Comparison of ENCODE assay signal across 16 mouse cellular contexts in genomic region chr14:21534066-21534465, GRCm38 (mm10). TPM values are rescaled to one million over a fixed set of nuclear protein-coding genes. Genes with fewer than 3 reads are reported as not detected.
DNase-seq lines count a peak whose midpoint lies in the region; ATAC-seq and TF ChIP-seq lines count a peak whose summit lies in the region.
"Had no signal": no experiment of that assay in that cellular context is flagged by ENCODE, and none has a peak within 500 bp of the region (broad histone marks: within the 10 kb centered on the region; RNA-seq: fewer than 3 reads in every experiment).

No protein-coding gene starts in this region.

- peaks cover 7% of the 10 kb centered on the region for H3K79me2 ChIP-seq in CH12.LX (replicated peaks; ENCODE audit: control insufficient read depth, extremely low read depth, insufficient read depth, poor library complexity, severe bottlenecking)

- no peak for ATAC-seq in heart, postnatal 0 days (ENCODE audit: insufficient read depth, low read depth)
- ATAC-seq in forebrain, embryonic 13.5 days: peak; percentile 76
- ATAC-seq in midbrain, embryonic 11.5 days (ENCODE audit: low FRiP score): no peak
- ATAC-seq: intestine, postnatal 0 days had no signal

- intact Hi-C loops in heart, postnatal 14 days (cut with DNase I): no loop called here

- DNase-seq in heart, postnatal 0 days (ENCODE audit: low spot score): no peak
- no peak for DNase-seq in heart, postnatal 4 days
- DNase-seq in CH12.LX (ENCODE audit: extremely low read depth): no peak
- no peak for DNase-seq in midbrain, embryonic 11.5 days (ENCODE audit: low spot score, missing footprints)
- DNase-seq in testis, postnatal 14 days (ENCODE audit: low spot score): no peak
- DNase-seq in lung, postnatal 25 days (ENCODE audit: low spot score): no peak
- no peak for DNase-seq in heart, postnatal 14 days
- DNase-seq: cerebellum, adult 18-20 months; heart, adult 2 months; kidney, postnatal 25 days; lung, postnatal 36 days; thymus, postnatal 4 days had no signal

- no peak for TF ChIP-seq POLR2A in CH12.LX (IDR thresholded peaks at IDR 0.05; ENCODE audit: low read depth, low read length)

- 0 out of 2 replicates have a peak overlapping the region, but pooled peaks have one; percentile 5 for H3K27ac ChIP-seq in heart, postnatal 0 days (ENCODE audit: low read depth)
- H3K27ac ChIP-seq in CH12.LX (ENCODE audit: insufficient read depth, low read depth): no peak overlapping the region
- peak overlapping the region; percentile 75 for H3K27ac ChIP-seq in forebrain, embryonic 13.5 days
- peak overlapping the region; percentile 40; the same call in 1 of the 2 replicates for H3K27ac ChIP-seq in midbrain, embryonic 11.5 days (ENCODE audit: low read depth, low read length)
- H3K27ac ChIP-seq: heart, adult 2 months; limb, embryonic 12.5 days; liver, embryonic 14.5 days had no signal

- no peaks in the 10 kb centered on the region for H3K9me3 ChIP-seq in heart, postnatal 0 days (replicated peaks; ENCODE audit: control insufficient read depth, low read length)
- no peaks in the 10 kb centered on the region for H3K9me3 ChIP-seq in CH12.LX (replicated peaks; ENCODE audit: low read length)
- H3K9me3 ChIP-seq in forebrain, embryonic 13.5 days (replicated peaks): no peaks in the 10 kb centered on the region
- H3K9me3 ChIP-seq in midbrain, embryonic 11.5 days (ENCODE audit: control insufficient read depth, low read length): no peaks in the 10 kb centered on the region
- H3K9me3 ChIP-seq: limb, embryonic 12.5 days had no signal

- H3K4me3 ChIP-seq in heart, postnatal 0 days (ENCODE audit: low read depth, low read length): no peak overlapping the region
- no peak overlapping the region for H3K4me3 ChIP-seq in CH12.LX (replicated peaks in 1 of 3; ENCODE audit: low read depth in 2 of 3, low read length in 2 of 3, poor library complexity in 1 of 3)
- no peak overlapping the region for H3K4me3 ChIP-seq in forebrain, embryonic 13.5 days
- H3K4me3 ChIP-seq in midbrain, embryonic 11.5 days (ENCODE audit: low read depth, low read length): no peak overlapping the region
- H3K4me3 ChIP-seq: heart, adult 2 months; limb, embryonic 12.5 days had no signal

- H3K4me2 ChIP-seq in heart, postnatal 0 days (ENCODE audit: low read depth, low read length): no peak overlapping the region
- H3K4me2 ChIP-seq in CH12.LX (ENCODE audit: insufficient read depth, low read depth, poor library complexity, severe bottlenecking): peak overlapping the region; percentile 46; the same call in 1 of the 2 replicates
- H3K4me2 ChIP-seq in forebrain, embryonic 13.5 days: peak overlapping the region; percentile 24
- H3K4me2 ChIP-seq in midbrain, embryonic 11.5 days: no peak overlapping the region
- H3K4me2 ChIP-seq: limb, embryonic 12.5 days had no signal

- H3K9ac ChIP-seq in heart, postnatal 0 days (replicated peaks; ENCODE audit: low read depth, low read length): no peak overlapping the region
- no peak overlapping the region for H3K9ac ChIP-seq in CH12.LX (ENCODE audit: insufficient read depth, low read depth)
- H3K9ac ChIP-seq in forebrain, embryonic 13.5 days: no peak overlapping the region
- H3K9ac ChIP-seq in midbrain, embryonic 11.5 days (ENCODE audit: low read length): no peak overlapping the region
- H3K9ac ChIP-seq: limb, embryonic 12.5 days; liver, embryonic 14.5 days had no signal

- in situ Hi-C loops in CH12.LX (cut with MboI; ENCODE audit: low pct_ligation_motif_present, low pct_unique_long_range_greater_than_20kb, low sequenced_read_pairs): loop anchor here (10.0 kb wide), 1 partner anchor 71 kb away; no protein-coding TSS in a partner anchor

- WGBS in heart, postnatal 0 days: 43% methylated on average over 2 of the region's 2 CpGs
- WGBS in forebrain, embryonic 13.5 days: 31% methylated on average over 2 of the region's 2 CpGs
- WGBS in midbrain, embryonic 11.5 days: 74% methylated on average over 2 of the region's 2 CpGs

- peaks cover 32% of the 10 kb centered on the region for H3K4me1 ChIP-seq in heart, postnatal 0 days (ENCODE audit: control insufficient read depth, insufficient read depth)
- peaks cover 21 to 38% of the 10 kb centered on the region in 2 experiments for H3K4me1 ChIP-seq in CH12.LX (ENCODE audit: control insufficient read depth in 1 of 2, insufficient read depth in 2 of 2)
- peaks cover 77% of the 10 kb centered on the region for H3K4me1 ChIP-seq in forebrain, embryonic 13.5 days
- peaks cover 14% of the 10 kb centered on the region for H3K4me1 ChIP-seq in midbrain, embryonic 11.5 days (ENCODE audit: control insufficient read depth, insufficient read depth, low read length)

- no peak for TF ChIP-seq EP300 in heart, postnatal 0 days (IDR thresholded peaks at IDR 0.05; ENCODE audit: low read depth)
- no peak for TF ChIP-seq EP300 in CH12.LX (IDR thresholded peaks at IDR 0.05; ENCODE audit: low read length)

- peaks cover 4% of the 10 kb centered on the region; the same call in 1 of the 2 replicates for H3K36me3 ChIP-seq in heart, postnatal 0 days (replicated peaks; ENCODE audit: control insufficient read depth, insufficient read depth, low read length)
- peaks cover 0 to 11% of the 10 kb centered on the region in 2 experiments for H3K36me3 ChIP-seq in CH12.LX (replicated peaks in 1 of 2; ENCODE audit: control insufficient read depth in 1 of 2, insufficient read depth in 1 of 2, low read length in 1 of 2)
- H3K36me3 ChIP-seq in forebrain, embryonic 13.5 days (ENCODE audit: poor library complexity, severe bottlenecking): no peaks in the 10 kb centered on the region
- peaks cover 2% of the 10 kb centered on the region; the same call in 1 of the 2 replicates for H3K36me3 ChIP-seq in midbrain, embryonic 11.5 days (ENCODE audit: control insufficient read depth, insufficient read depth, low read length)

- dilution Hi-C loops in CH12.LX (cut with MboI; ENCODE audit: extremely low pct_ligation_motif_present, extremely low pct_unique_long_range_greater_than_20kb, low sequenced_read_pairs): no loop called here

- no peaks in the 10 kb centered on the region for H3K27me3 ChIP-seq in heart, postnatal 0 days (ENCODE audit: control insufficient read depth, insufficient read depth, low read length)
- H3K27me3 ChIP-seq in CH12.LX (replicated peaks): no peaks in the 10 kb centered on the region
- no peaks in the 10 kb centered on the region for H3K27me3 ChIP-seq in forebrain, embryonic 13.5 days
- H3K27me3 ChIP-seq in midbrain, embryonic 11.5 days (ENCODE audit: control insufficient read depth, insufficient read depth, low read length): no peaks in the 10 kb centered on the region
- H3K27me3 ChIP-seq: limb, embryonic 12.5 days had no signal

- no peak for TF ChIP-seq RAD21 in CH12.LX (IDR thresholded peaks at IDR 0.05; ENCODE audit: low read depth, low read length)

- no peak for TF ChIP-seq CTCF in heart, postnatal 0 days (IDR thresholded peaks at IDR 0.05; ENCODE audit: low read depth)
- no peak for TF ChIP-seq CTCF in CH12.LX (conservative IDR thresholded peaks at IDR 0.05 in 1 of 2, IDR thresholded peaks at IDR 0.05 in 1 of 2; ENCODE audit: low read depth in 2 of 2, low read length in 2 of 2)

TF ChIP-seq in CH12.LX, 34 proteins besides CTCF, POLR2A, EP300 and RAD21:
- TF ChIP-seq HCFC1 (IDR thresholded peaks at IDR 0.05; ENCODE audit: low read depth, low read length) (no peak), ZMIZ1 (IDR thresholded peaks at IDR 0.05; ENCODE audit: low read depth, low read length) (no peak), MAFK (IDR thresholded peaks at IDR 0.05; ENCODE audit: insufficient replicate concordance, low read length) (no peak), ELF1 (IDR thresholded peaks at IDR 0.05; ENCODE audit: low read depth, low read length) (no peak), MYC (IDR thresholded peaks at IDR 0.05; ENCODE audit: low read depth, low read length) (no peak)

RNA-seq across cellular contexts. Expression of gene Kat6b, which starts 52.8 kb away (rescaled TPM):
- total RNA-seq in heart, postnatal 0 days (2014; rRNA removed; ENCODE audit: low replicate concordance): 13.9 and 52.9 TPM in 2 replicates
- 5.4 and 6.1 TPM in 2 replicates for polyA plus RNA-seq in heart, postnatal 0 days (2015; fragmentation: Nextera tagmentation; extraction: Ambion mirVana)
- total RNA-seq in heart, postnatal 4 days (2021): 10 to 100 TPM; 38.7 to 39.5 TPM
- total RNA-seq in CH12.LX (2012; rRNA removed): 10.9 and 12.3 TPM in 2 replicates
- 1.0 and 2.3 TPM in 2 replicates for total RNA-seq in CH12.LX (2014; rRNA removed)
- polyA plus RNA-seq in CH12.LX (2012; ENCODE audit: insufficient read length, low read depth): 6.5 and 8.0 TPM in 2 replicates
- polyA plus RNA-seq in forebrain, embryonic 13.5 days (2015; fragmentation: Nextera tagmentation; extraction: Ambion mirVana): 33.0 and 34.1 TPM in 2 replicates
- 13.5 and 16.3 TPM in 2 replicates for polyA plus RNA-seq in midbrain, embryonic 11.5 days (2014; fragmentation: Nextera tagmentation; extraction: Ambion mirVana)
- total RNA-seq in heart, postnatal 14 days (2021): 10 to 100 TPM; 33.5 to 38.4 TPM

Comparison
In these comparisons a context has a peak if more than half of its experiments do, and no peak if none do; other contexts are left out.
1. H3K4me2 ChIP-seq: peak in CH12.LX (single experiment) and forebrain, embryonic 13.5 days (single experiment); none in heart, postnatal 0 days (single experiment) and midbrain, embryonic 11.5 days (single experiment).